Mouse (Mus musculus) stomach, embryonic 16.5 days (tissue): ENCODE data around the gene Tmem145. TPM values are rescaled to one million over a fixed set of nuclear protein-coding genes. Genes with fewer than 3 reads are reported as not detected.
A peak's percentile ranks its signal among the peaks of the same experiment; 100 is the strongest.

Experiments used
- ATAC-seq: fragments of 200-750 bp; cut with Nextera tagmentation; 2 replicates; pipeline ENCODE4 v1.8.0; 2017; ENCODE audit warnings: moderate number of reproducible peaks, moderate TSS enrichment; ENCODE audit not compliant: insufficient read depth, low FRiP score
- H3K27ac ChIP-seq: fragments of 300-500 bp; sonication (generic); 2 replicates; pipeline ENCODE4 v1.5.1; 2014; ENCODE audit warnings: low read length
- H3K27me3 ChIP-seq: fragments of 300-500 bp; sonication (generic); 2 replicates; pipeline ENCODE4 v1.6.1; 2014; ENCODE audit warnings: low read length, control low read depth, mixed read lengths; ENCODE audit not compliant: control insufficient read depth, insufficient read depth
- H3K36me3 ChIP-seq: fragments of 300-500 bp; sonication (generic); 2 replicates; pipeline ENCODE4 v1.6.1; 2014; ENCODE audit warnings: low read length; ENCODE audit not compliant: control insufficient read depth, insufficient read depth
- H3K4me1 ChIP-seq: fragments of 300-500 bp; sonication (generic); 2 replicates; pipeline ENCODE4 v1.6.1; 2014; ENCODE audit warnings: low read length, control low read depth, mixed read lengths; ENCODE audit not compliant: control insufficient read depth, insufficient read depth
- H3K4me2 ChIP-seq: fragments of 300-500 bp; sonication (generic); 2 replicates; pipeline ENCODE4 v1.6.1; 2014; ENCODE audit warnings: low read depth, low read length, mixed read lengths
- H3K4me3 ChIP-seq: fragments of 300-500 bp; sonication (generic); replicated peaks from 2 replicates; pipeline ENCODE4 v1.5.1; 2014; ENCODE audit warnings: mild to moderate bottlenecking, low read length
- H3K9ac ChIP-seq: fragments of 300-500 bp; sonication (generic); 2 replicates; pipeline ENCODE4 v1.6.1; 2014; ENCODE audit warnings: low read length
- H3K9me3 ChIP-seq: fragments of 300-500 bp; sonication (generic); replicated peaks from 2 replicates; pipeline ENCODE4 v1.6.1; 2016; ENCODE audit warnings: low read length, control low read depth; ENCODE audit not compliant: control insufficient read depth
- WGBS: fragments of 180-500 bp; shearing (Covaris S2); extraction: QIAGEN DNeasy Blood & Tissue Kit; methylation state at CpG from one replicate; pipeline ENCODE4 v1.1.7; 2014; 5-methylcytosine and 5-hydroxymethylcytosine counted together
- polyA plus RNA-seq: library from polyadenylated mRNA; unstranded; fragments of >200 nt; fragmentation: Nextera tagmentation; extraction: Ambion mirVana; gene quantifications from 2 replicates; pipeline ENCODE4 v1.2.1, GENCODE M21; 2015

The Tmem145 gene
- polyA plus RNA-seq, 1 experiment from 2014 or later, result 0.57 TPM

DNA sequence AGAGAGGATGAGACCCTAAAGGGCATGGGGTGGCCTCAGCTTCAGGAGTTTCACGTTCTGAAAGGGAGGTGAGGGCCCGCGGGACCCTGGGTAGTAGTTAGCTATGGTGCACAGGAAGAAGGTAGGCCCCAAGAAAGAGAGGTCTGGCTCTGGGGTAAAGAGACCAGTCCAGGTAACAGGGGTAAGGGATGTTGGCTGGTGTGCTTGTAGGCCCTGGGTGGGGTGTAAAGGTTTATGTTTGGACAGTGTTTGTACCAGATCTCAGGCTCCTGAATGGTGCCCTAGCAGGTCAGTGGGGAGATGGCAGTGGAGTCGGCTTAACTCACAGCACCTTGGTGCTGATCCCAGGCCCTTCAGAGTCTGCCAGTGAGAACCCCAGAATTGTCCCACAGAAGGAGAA lies 36.9 kb upstream of the Tmem145 start:
- Histone ChIP-seq H3K27ac (peak overlapping the region; percentile 90), H3K9ac (peak overlapping the region; percentile 95), H3K4me3 (peak overlapping the region; percentile 89), H3K4me2 (peak overlapping the region; percentile 83), H3K4me1 (peaks cover 25% of the 10 kb centered on the region), H3K27me3 (no peaks in the 10 kb centered on the region), H3K36me3 (peaks cover 14% of the 10 kb centered on the region; the same call in 1 of the 2 replicates), H3K9me3 (no peaks in the 10 kb centered on the region)
- no peak for ATAC-seq
- 38% methylated on average over 4 of the region's 4 CpGs for WGBS

GRCm38 (mm10) chr7:25269545-25270271 lies 36.2 kb upstream of the Tmem145 start:
- Histone ChIP-seq H3K4me3 (peak overlapping the region; percentile 89), H3K4me2 (peak overlapping the region; percentile 83), H3K27ac (peak overlapping the region; percentile 90), H3K36me3 (peaks cover 14% of the 10 kb centered on the region; the same call in 1 of the 2 replicates), H3K9me3 (no peaks in the 10 kb centered on the region), H3K9ac (peak overlapping the region; percentile 95), H3K27me3 (no peaks in the 10 kb centered on the region), H3K4me1 (peaks cover 30% of the 10 kb centered on the region)
- ATAC-seq, result no peak
- 80% methylated on average over 8 of the region's 8 CpGs for WGBS

DNA sequence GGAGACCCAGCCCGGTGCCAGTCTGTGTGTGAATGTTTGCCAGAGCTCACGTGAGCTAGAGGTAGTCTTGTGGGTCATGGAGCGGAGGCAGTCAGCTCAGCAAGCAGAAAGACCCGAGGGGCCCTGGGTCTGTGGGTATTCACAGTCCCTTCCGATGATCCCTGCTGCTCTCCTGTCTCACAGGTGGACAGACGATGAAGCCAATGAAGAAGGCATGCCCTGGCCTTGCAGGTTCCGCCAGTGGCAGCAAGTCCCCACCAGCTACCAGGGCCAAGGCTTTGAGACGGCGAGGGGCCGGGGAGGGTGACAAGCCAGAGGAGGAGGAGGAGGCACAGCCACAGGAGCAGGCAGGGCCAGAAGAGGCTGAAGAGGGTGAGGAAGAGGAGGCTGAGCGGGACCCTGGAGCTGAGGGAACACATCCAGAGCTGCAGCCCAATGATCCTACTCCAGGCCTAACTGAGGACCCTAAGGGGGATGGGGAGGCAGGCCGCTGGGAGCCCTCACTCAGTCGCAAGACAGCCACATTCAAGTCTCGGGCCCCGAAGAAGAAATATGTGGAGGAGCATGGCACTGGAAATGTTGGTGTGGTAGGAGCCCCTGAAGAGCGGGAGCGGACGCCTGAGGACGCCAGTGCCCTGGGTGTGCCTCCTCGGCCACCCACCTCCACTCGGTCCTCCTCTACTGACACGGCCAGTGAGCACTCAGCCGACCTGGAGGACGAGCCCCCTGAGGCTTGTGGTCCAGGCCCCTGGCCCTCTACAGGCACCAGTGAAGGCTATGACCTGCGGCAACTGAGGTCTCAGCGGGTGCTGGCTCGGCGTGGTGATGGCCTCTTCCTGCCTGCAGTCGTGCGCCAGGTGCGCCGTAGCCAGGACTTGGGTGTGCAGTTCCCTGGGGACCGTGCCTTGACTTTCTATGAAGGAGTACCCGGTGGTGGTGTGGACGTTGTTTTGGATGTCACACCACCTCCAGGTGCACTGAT lies 35.0 kb upstream of the Tmem145 start:
- H3K36me3 ChIP-seq, result peaks cover 14% of the 10 kb centered on the region; the same call in 1 of the 2 replicates
- 88% methylated on average over 35 of the region's 35 CpGs for WGBS
- H3K4me1 ChIP-seq, result peaks cover 41% of the 10 kb centered on the region
- no peak overlapping the region for H3K9ac ChIP-seq
- peak overlapping the region; percentile 46; the same call in 1 of the 2 replicates for H3K27ac ChIP-seq
- H3K4me3 ChIP-seq, result no peak overlapping the region
- H3K4me2 ChIP-seq, result peak overlapping the region; percentile 83; the same call in 1 of the 2 replicates
- no peaks in the 10 kb centered on the region for H3K27me3 ChIP-seq
- no peak for ATAC-seq
- no peaks in the 10 kb centered on the region for H3K9me3 ChIP-seq

- Histone ChIP-seq H3K4me1 (peaks cover 44% of the 10 kb centered on the region), H3K9me3 (no peaks in the 10 kb centered on the region), H3K36me3 (peaks cover 14% of the 10 kb centered on the region; the same call in 1 of the 2 replicates), H3K4me3 (no peak overlapping the region), H3K9ac (peak overlapping the region; percentile 10; the same call in 1 of the 2 replicates), H3K4me2 (no peak overlapping the region), H3K27ac (no peak overlapping the region), H3K27me3 (no peaks in the 10 kb centered on the region)
- whole genome bisulfite sequencing, result 89% methylated on average over 30 of the region's 30 CpGs
- ATAC-seq, result no peak
These were observed 34.1 kb upstream of the Tmem145 start for GRCm38 (mm10) chr7:25271651-25272444.

DNA sequence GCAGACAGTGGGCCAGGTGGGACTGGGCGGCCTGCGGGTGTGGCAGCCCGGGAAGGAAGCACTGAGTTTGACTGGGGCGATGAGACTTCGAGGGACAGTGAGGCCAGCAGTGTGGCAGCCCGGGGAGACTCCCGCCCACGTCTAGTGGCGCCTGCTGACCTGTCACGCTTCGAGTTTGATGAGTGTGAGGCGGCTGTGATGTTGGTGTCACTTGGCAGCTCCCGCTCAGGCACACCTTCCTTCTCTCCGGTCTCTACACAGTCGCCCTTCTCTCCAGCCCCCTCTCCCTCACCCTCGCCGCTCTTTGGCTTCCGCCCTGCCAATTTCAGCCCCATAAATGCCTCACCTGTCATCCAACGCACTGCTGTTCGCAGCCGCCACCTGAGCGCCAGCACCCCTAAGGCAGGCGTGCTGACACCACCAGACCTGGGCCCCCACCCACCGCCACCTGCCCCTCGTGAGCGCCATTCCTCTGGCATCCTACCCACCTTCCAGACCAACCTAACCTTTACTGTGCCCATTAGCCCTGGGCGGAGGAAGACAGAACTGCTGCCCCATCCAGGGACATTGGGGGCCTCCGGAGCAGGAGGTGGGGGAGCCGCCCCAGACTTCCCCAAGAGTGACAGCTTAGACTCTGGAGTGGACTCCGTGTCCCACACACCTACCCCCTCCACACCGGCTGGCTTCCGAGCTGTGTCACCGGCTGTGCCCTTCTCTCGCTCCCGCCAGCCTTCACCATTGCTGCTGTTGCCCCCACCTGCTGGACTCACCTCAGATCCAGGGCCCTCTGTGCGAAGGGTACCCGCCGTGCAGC lies 33.3 kb upstream of the Tmem145 start:
- no peaks in the 10 kb centered on the region for H3K9me3 ChIP-seq
- 85% methylated on average over 38 of the region's 38 CpGs for WGBS
- peak overlapping the region; percentile 26; the same call in 1 of the 2 replicates for H3K9ac ChIP-seq
- H3K4me1 ChIP-seq, result peaks cover 51% of the 10 kb centered on the region
- no peak overlapping the region for H3K27ac ChIP-seq
- H3K27me3 ChIP-seq, result no peaks in the 10 kb centered on the region
- no peak overlapping the region for H3K4me3 ChIP-seq
- ATAC-seq, result no peak
- H3K36me3 ChIP-seq, result peaks cover 14% of the 10 kb centered on the region; the same call in 1 of the 2 replicates
- no peak overlapping the region for H3K4me2 ChIP-seq

GRCm38 (mm10) chr7:25273259-25274241 lies 32.4 kb upstream of the Tmem145 start:
- no peak overlapping the region for H3K4me3 ChIP-seq
- no peaks in the 10 kb centered on the region for H3K9me3 ChIP-seq
- no peak for ATAC-seq
- H3K36me3 ChIP-seq, result peaks cover 14% of the 10 kb centered on the region; the same call in 1 of the 2 replicates
- H3K4me1 ChIP-seq, result peaks cover 55% of the 10 kb centered on the region
- H3K27me3 ChIP-seq, result no peaks in the 10 kb centered on the region
- H3K9ac ChIP-seq, result peak overlapping the region; percentile 26
- peak overlapping the region; percentile 100; the same call in 1 of the 2 replicates for H3K27ac ChIP-seq
- WGBS, result 87% methylated on average over 22 of the region's 22 CpGs
- no peak overlapping the region for H3K4me2 ChIP-seq

DNA sequence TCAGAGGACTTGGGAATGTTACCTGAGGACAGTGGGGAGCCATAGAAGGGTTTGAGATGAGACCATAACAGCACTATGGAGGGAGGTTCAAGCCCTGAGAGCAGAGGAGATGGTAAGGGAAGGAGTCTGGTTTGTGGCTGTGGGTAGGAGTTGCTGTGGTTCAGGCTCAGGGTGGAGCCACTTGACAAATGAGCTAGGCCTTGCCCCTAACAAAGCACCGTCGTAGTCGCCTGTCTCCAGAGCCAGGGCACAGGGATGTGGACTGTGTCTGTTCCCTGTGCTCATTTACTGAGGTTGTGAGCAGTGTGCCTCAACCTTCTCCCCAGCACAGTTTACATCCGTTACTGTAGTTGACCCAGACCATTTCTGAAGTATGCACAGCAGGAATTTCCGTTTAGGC lies 31.3 kb upstream of the Tmem145 start:
- H3K9me3 ChIP-seq, result no peaks in the 10 kb centered on the region
- peaks cover 48% of the 10 kb centered on the region for H3K4me1 ChIP-seq
- H3K9ac ChIP-seq, result peak overlapping the region; percentile 5; the same call in 1 of the 2 replicates
- no peak for ATAC-seq
- no peak overlapping the region for H3K4me2 ChIP-seq
- peaks cover 14% of the 10 kb centered on the region; the same call in 1 of the 2 replicates for H3K36me3 ChIP-seq
- WGBS, result 35% methylated on average over 5 of the region's 5 CpGs
- H3K27me3 ChIP-seq, result no peaks in the 10 kb centered on the region
- H3K4me3 ChIP-seq, result no peak overlapping the region
- peak overlapping the region; percentile 100; the same call in 1 of the 2 replicates for H3K27ac ChIP-seq
